Mouse (Mus musculus) liver, postnatal 0 days (tissue): ENCODE results near the gene Hoxa1.

Experiments used
- CTCF ChIP-seq: sonication (generic); IDR thresholded peaks from 2 replicates; pipeline ENCODE4 v1.5.1; 2016; ENCODE audit warnings: antibody characterized with exemption, low read depth
- EP300 ChIP-seq: IDR thresholded peaks from 2 replicates; pipeline ENCODE4 v1.6.1; 2016; ENCODE audit warnings: antibody characterized with exemption, low read depth, mild to moderate bottlenecking

- no peak for TF ChIP-seq CTCF
- no peak for TF ChIP-seq EP300
Observed at GRCm38 (mm10) chr6:52107400-52107799, 50.7 kb downstream of the Hoxa1 start.
